Mouse (Mus musculus) heart, adult 11 months (tissue): ENCODE measurements around the gene Anapc16.

ENCODE experiments used
- DNase-seq: peaks from one replicate; pipeline ENCODE4 v3.0.0; 2022

The Anapc16 gene

DNA sequence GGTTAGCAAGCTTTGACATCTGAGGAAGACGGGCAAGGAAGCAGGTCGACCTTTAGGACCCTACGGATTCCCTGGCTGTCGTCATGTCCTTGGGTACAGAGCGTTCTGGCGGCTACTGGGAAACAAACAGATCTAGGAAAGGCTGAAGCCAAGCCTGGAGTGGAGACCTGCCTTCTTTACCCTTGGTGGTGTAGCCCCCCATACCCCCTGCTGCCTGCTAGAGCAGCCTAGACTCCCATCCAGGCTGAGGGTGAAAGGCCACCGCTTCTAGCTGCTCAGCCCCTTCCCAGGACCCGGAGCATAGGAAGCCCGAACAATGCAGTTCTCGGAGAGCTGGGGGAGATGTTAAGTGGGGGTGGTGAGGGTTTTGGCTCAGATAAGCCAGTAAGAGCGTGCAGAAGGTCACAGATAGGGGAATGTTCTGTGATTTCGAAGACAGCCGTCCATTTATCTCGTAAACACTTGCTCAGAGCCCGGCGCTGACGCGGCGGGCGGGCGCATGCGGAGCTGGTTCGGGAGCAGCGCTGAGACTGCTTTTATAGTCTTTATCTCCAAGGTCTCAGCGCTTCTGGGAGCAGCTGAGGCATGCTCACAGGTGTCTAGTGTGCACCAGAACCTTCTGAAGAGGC, 33.0 kb downstream of the Anapc16 start:
- peak; percentile 99 for DNase-seq

DNA sequence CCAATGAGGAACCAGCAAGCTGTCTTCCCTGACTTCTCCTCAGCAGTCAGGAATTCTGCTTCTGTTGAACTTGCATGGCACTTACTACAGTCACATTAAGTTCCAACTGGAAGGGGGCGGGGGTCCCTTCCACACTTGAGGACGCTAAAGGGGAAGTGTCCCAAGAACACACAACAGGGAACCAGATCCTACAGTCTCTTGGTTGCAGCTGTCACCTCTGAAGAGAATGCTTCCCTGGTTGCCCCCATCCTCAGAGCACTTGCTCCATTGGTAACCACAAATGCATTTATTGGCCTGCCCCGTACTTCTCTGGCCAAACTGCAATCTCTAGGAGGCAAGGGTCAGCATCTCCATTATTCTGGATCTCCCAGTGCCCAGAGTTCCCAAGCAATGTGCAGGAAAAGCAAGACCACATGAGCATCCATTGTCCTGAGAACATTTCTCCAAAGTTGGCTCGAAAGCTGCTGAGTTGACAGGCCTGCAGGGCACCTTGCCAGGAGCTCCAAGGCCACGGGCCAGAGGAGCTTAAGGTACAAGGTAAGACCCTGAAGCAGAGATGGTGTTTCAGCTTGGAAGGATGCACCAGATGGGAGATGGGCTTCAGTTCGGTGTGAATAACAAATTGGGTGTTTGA, 35.5 kb downstream of the Anapc16 start:
- DNase-seq, result peak; percentile 98

DNA sequence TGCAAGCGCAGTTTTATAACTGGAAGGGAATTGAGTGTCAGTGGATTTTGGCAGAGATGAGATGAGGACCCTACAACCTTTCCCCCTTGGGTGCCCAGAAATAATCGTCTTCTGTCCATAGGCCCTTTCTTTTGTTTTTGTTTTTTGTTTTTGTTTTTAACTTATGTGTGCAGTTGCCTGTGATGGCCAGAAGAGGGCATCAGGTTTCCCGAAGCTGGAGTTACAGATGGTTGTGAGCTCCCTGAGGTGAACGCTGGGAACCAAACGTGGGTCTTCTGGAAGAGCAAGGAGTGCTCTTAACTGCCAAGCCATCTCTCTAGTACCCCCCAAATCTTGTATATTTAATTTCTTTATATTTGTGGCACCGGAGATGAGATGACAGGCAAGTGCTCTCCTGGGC, 36.2 kb downstream of the Anapc16 start:
- DNase-seq, result no peak

- no peak for DNase-seq
Measured at GRCm38 (mm10) chr10:59965788-59966187, 37.1 kb downstream of the Anapc16 start.

DNA sequence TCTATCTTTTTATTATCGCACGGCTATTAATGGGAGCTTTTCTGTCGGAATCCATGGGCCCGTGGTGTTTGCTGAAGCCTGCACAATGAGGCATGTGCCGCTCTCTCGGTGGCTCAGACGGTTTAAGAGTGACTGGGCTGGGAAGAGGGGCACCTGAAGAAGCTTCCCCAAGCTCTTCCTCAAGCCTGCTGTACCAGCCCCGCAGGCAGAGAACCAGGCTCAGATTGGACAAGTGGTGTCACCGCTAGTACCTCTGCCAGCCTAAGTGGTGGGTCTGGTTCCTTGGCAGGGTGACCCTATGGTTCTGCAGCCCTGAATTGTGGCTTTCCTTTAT, 37.6 kb downstream of the Anapc16 start:
- DNase-seq, result no peak

GRCm38 (mm10) chr10:59964504-59965361, 38.2 kb downstream of the Anapc16 start:
- DNase-seq, result peak; percentile 96

GRCm38 (mm10) chr10:59963609-59964008, 39.3 kb downstream of the Anapc16 start:
- no peak for DNase-seq

DNA sequence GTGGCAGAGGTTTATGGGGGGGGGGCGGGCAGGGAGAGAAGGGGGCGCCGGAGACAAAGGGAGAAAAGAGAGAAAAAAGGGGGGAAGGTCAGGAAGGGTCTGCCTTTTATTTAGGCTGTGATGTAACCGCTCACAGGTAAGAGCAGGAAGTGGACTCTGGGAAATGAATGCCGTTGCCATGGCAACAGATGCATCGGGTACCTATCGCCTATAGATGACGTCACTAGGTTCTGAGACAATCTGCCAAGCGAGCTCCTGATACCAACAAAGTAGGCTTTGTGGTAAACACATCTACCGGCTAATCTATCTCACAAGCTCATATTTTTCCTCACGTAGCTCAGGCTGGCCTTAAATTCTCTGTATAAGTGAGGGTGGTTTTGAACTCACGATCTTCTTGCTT, 43.4 kb downstream of the Anapc16 start:
- DNase-seq, result no peak

DNA sequence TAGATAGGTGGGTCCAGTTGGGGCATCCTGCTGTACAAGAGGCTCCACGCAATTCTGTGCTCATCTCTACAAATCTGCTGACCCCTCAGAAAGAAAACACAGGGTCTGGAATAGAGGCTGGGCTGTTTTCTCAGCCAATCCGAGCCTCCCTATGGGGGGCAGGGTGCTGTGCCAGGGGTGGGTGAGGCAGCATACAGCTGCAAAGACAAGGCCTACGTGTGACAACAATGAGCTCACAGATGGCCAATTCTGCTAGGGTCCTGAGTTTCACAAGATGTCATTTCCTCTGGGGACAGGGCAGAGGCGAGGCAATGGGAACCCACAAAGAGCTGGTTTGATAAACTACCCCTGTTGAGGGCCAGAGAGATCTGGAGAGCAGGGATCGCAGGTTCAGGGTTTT, 44.5 kb downstream of the Anapc16 start:
- DNase-seq, result peak; percentile 95

GRCm38 (mm10) chr10:59957171-59958149, 45.5 kb downstream of the Anapc16 start:
- DNase-seq, result peak; percentile 99

GRCm38 (mm10) chr10:59956681-59957080, 46.3 kb downstream of the Anapc16 start:
- DNase-seq, result peak; percentile 89

DNA sequence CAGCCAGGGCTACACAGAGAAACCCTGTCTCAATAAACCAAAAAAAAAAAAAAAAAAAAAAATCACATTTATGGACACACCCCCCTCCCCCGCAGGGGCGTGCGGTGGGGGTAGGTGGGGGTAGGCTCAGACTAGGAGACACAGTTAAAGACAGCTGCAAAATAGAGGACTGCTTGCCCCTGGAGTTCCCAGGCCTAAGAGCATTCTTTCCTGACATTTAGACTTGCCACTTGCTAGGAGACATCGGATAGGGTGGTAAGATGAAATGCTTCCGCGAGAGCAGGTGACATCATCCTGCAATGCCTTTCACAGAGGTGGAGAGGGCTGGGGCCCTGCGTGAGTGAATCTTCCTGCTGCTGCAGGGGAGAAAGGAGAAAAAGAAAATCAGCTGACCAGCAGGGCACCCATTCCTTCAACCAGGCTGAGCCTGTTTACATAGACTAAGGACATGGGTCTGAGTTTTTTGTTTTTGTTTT, 49.3 kb downstream of the Anapc16 start:
- peak; percentile 94 for DNase-seq

DNA sequence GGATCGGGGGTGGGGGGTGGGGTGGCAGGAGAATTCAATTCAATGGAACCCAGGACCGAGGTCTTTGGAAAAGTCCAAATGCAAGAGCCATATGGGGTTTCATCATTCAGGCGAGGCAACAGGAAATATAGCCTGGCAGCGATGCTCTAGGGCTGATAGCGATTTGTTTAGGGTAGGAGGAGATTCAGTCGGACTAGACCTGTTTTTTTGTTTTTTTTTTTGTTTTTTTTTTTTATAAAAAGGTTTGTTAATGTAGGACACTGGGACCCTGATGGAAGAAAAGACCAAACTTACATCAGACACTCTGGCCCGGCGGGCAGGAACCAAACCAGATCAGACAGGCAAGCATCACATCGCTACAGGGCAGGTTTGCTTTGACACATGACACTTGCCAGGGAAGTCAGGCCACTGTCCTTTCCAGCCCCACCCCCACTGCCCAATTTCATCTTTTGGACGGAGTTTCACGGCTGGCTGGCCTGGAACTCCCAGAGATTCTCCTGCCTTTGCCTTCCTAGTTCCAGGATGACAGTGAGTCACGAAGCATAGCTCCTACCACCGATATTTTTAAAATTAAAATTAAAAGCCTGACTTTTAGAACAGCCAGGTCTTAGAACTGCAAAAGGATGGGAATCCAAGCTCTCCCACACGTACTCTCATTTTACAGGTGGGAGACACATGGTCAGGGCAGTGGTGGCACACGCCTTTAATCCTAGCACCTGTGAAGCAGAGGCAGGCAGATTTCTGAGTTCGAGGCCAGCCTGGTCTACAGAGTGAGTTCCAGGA, 50.0 kb downstream of the Anapc16 start:
- DNase-seq, result peak; percentile 96

DNA sequence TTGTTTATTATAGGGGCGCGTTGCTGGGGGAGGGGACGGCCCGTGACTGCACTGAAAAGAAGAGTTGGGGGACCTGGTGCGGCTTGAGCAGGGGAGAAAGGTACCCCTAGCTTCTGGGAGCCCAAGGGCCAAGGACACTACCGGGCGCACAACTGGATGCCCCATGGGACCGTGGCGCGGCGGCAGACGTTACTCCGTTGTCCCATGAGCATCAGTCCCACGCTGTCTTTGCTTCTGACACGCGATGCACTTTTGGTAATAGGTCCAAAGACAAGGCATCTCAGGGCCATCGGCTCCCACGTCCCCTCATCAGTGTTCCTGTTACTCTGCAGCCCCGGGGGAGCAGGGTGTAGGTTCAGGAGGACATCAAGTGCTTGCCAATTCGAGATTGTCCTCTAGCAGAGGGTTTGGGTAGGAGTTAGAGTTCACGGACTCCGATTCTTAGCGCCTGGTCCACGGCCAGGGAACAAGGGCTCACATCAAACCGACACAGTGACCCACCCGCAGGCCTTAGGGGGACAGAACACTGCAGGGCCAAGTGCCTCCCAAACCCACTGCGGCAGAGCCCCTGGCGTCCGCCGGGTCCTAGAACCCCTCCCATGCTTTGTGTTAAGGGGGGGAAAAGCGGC, 50.7 kb downstream of the Anapc16 start:
- DNase-seq, result peak; percentile 99

DNA sequence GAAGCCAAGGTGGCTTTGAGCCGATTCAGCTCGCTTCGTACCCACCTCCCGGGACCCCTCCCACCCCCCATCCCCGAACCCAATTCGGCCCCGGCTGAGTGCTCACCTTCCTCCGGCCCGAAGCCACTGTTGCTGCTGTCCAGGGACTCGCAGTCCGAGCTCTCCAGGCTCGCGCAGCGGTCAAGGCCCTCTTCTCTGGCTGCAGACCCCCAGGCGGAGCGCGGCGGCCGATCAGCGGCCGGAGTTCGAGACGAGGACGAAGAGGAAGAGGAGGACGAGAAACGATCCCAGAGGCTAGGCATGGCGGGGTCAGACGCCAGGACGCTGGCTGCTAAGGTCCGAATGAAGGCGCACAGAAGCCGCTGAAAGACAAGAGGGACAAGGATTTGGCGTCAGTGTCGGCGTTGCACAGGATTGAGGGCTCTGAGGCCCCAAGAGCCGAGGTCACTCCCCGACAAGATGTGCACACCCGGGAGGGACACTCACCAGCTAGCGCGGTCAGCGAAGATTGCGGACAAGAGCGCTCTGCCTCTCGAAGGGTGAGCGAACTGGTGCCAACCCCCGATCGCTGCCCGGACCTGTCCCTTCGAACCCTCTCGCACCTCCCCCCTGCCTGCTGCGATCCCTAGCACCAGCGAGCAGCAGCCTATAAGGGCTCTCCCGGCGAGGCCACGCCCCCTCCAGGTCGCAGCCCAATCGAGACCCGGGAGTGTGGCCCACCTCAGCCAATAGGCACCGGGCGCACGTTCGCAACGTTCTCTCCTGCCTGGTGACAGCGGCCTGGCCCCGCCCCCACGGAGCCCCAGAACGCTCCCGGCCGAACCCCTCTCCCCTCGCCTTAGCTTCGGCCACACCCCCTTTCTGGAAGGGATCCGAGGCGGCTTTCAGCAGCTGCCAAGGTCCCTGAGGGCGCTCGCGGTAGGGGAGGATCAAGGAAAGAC, 51.5 kb downstream of the Anapc16 start, which contains the start of gene Ddit4:
Ddit4 (minus strand) TSS at position 624 of the 941 bp plus-strand sequence.
- DNase-seq, result peak; percentile 100

DNA sequence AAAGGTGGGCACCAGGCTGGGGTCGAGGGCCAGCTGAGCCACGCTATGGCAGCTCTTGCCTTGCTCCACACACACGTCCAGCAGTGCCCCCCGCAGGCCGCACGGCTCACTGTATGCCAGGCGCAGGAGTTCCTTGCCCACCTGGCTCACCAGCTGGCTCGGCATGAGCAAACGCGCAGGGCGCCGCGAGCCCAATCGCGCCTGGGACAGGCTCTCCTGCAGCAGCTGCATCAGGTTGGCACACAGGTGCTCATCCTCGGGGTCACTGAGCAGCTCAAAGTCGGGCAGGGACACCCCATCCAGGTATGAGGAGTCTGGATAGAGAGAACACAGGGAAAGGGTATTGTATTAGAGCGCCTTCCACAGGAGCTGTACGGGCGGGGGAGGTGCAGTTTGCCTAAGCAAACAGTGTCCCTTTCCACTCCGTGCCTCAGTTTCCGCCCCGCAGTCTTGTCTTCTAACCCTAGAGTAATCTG, 52.2 kb downstream of the Anapc16 start:
- DNase-seq, result peak; percentile 98

GRCm38 (mm10) chr10:59949783-59950605, 52.9 kb downstream of the Anapc16 start:
- no peak for DNase-seq

- peak; percentile 95 for DNase-seq
Measured at GRCm38 (mm10) chr10:59949255-59949648, 53.7 kb downstream of the Anapc16 start.
